Mouse (Mus musculus): ENCODE results near the gene Smc6.

DNA sequence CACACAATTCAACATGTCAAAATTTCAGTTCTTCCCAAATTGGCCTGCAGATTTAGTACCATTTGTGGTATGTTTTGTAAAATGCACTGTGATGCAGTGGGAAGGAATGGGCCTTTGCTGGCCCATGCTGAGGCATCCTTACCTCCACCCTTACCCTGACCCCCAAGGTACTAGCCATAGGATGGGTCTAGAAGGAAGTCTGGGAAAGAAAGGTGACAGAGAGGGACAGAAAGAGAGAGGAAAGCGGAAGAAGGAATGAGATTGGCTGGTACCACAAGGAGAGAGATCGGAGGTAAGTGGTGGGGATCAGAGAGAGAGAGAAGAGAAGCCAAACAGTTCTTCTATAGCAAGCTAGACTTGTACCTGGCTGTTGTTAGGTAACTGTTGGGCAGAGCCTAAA, 45.4 kb downstream of the Smc6 start:
- no peak for TF ChIP-seq CTCF (IDR thresholded peaks at IDR 0.05; ENCODE audit: low read depth)
- TF ChIP-seq EP300 (IDR thresholded peaks at IDR 0.05; ENCODE audit: low read depth), result no peak

Measured in liver, postnatal 0 days (tissue).